Mouse (Mus musculus) spleen, adult 2 months (tissue): Measurements from ENCODE around the gene Btd.

Experiments
- CTCF ChIP-seq: fragments of 200-500 bp; IDR thresholded peaks from 2 replicates; pipeline ENCODE4 v1.5.1; 2011; ENCODE audit warnings: mild to moderate bottlenecking, inconsistent platforms; ENCODE audit not compliant: insufficient read depth, insufficient read length, insufficient replicate concordance; ENCODE audit errors: extremely low read depth
- POLR2A ChIP-seq: fragments of 200-500 bp; IDR thresholded peaks from 2 replicates; pipeline ENCODE4 v1.6.1; 2011; ENCODE audit warnings: low read depth, low read length, inconsistent platforms

DNA sequence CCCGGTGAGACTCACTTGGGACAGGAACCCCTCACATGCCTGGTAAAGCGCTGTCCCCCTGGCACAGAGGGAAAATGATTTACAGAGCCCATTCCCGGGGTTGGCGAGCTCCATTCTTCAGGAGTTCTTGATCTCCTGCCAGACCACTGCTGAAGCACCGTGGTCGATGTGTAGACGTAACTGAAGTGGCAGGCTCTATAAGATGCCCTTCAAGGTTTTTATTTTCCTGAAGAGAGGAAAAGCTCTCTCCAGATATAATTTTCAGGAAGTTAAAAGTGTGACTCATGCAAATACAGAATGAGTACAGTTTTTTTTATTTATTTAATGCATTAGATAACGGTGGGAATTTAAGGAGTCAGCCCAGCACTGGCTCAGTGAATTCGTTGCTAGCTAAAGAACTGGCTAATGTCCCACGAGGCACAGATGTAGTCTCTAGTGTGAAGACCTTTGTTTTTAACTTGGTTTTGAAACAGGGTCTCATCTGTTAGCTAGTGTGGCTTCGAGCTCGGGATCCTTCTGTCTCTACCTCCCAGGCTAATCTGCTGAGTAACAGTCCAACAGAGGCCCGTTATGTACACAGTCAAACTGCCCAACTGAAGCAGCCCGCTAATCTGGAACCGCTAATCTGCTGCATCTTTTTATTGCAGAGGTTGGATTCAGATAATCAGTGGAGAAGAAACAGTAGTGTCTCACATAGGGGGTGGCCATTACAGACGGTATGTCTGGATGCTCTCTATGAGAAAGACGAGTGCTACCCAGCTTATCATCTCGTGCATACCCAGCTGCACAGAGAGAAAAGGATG, 23.5 kb downstream of the Btd start:
- TF ChIP-seq POLR2A (no peak), CTCF (no peak)
